Mouse (Mus musculus): ENCODE measurements around the gene Zap70. TPM values are rescaled to one million over a fixed set of nuclear protein-coding genes. Genes with fewer than 3 reads are reported as not detected.

Zap70 gene
- under 1 TPM; 0.49 to 0.80 TPM for total RNA-seq (2023)

GRCm38 (mm10) chr1:36761568-36761967 is at the start of gene Zap70:
TSS of gene Zap70 (plus strand) at chr1:36761798.

GRCm38 (mm10) chr1:36714311-36714710 is 47.3 kb upstream of the Zap70 start, which contains the start of gene Actr1b:
TSS of gene Actr1b (minus strand) at chr1:36714422.

Other genes with a start within 250 kb of the Zap70 start
- 10 to 100 TPM; 23.1 to 28.8 TPM for gene Cnnm3, start 249.9 kb upstream of the Zap70 start, total RNA-seq (2023)
- gene Ankrd23, start 224.9 kb upstream of the Zap70 start, total RNA-seq (2023) = 1 to 10 TPM; 3.8 to 6.2 TPM
- not detected for gene Gm42417, start 222.4 kb upstream of the Zap70 start, total RNA-seq (2023)
- 1 to 10 TPM; 4.2 to 5.1 TPM for gene Ankrd39, start 214.4 kb upstream of the Zap70 start, total RNA-seq (2023)
- 1 to 10 TPM in 1 of 2 experiments, under 1 TPM in 1; 0.73 to 2.0 TPM for gene Sema4c, start 203.4 kb upstream of the Zap70 start, total RNA-seq (2023)
- not detected for gene Fam178b, start 78.6 kb upstream of the Zap70 start, total RNA-seq (2023)
- gene Cox5b, start 70.3 kb upstream of the Zap70 start, total RNA-seq (2023) = 100 to 1,000 TPM; 255 to 259 TPM
- not detected for gene 4933424G06Rik, start 51.6 kb upstream of the Zap70 start, total RNA-seq (2023)
- 10 to 100 TPM; 39.0 to 51.3 TPM for gene Actr1b, start 47.4 kb upstream of the Zap70 start, total RNA-seq (2023)
- 10 to 100 TPM; 66.7 to 71.2 TPM for gene Tmem131, start 181.9 kb downstream of the Zap70 start, total RNA-seq (2023)

Data from neutrophil, adult 59 days (primary cell).